Mouse (Mus musculus) right cerebral cortex, postnatal 4 days (tissue): ENCODE measurements at regions not wholly inside any gene's neighbourhood (a gene's known extent, or its start where the extent isn't known, plus 50 kb on each side); places are given as distances from the start of the nearest gene placed in this dataset.

Source experiments
- DNase-seq: peaks from one replicate; pipeline ENCODE4 v3.0.0-alpha.2; 2022

GRCm38 (mm10) chr3:143340032-143340431, 458.2 kb upstream of the Pkn2 start:
- DNase-seq = no peak

GRCm38 (mm10) chr3:143333339-143333738, 451.5 kb upstream of the Pkn2 start:
- no peak for DNase-seq

GRCm38 (mm10) chr3:143328521-143328920, 446.7 kb upstream of the Pkn2 start:
- DNase-seq = no peak

GRCm38 (mm10) chr3:143327652-143328051, 445.8 kb upstream of the Pkn2 start:
- no peak for DNase-seq

GRCm38 (mm10) chr3:143316457-143316856, 434.7 kb upstream of the Pkn2 start:
- no peak for DNase-seq

- no peak for DNase-seq
Observed at GRCm38 (mm10) chr3:143291793-143292192, 410.0 kb upstream of the Pkn2 start.

GRCm38 (mm10) chr3:143264132-143264531, 382.3 kb upstream of the Pkn2 start:
- no peak for DNase-seq

- DNase-seq = no peak
Observed at GRCm38 (mm10) chr3:143252643-143253042, 370.8 kb upstream of the Pkn2 start.

GRCm38 (mm10) chr3:143252008-143252407, 370.2 kb upstream of the Pkn2 start:
- DNase-seq = no peak

- no peak for DNase-seq
Observed at GRCm38 (mm10) chr3:143242691-143243090, 360.9 kb upstream of the Pkn2 start.

GRCm38 (mm10) chr3:143240545-143241383, 359.0 kb upstream of the Pkn2 start:
- DNase-seq = peak; percentile 10

GRCm38 (mm10) chr3:143238546-143238945, 356.7 kb upstream of the Pkn2 start:
- DNase-seq = no peak

GRCm38 (mm10) chr3:143223999-143224729, 342.4 kb upstream of the Pkn2 start:
- DNase-seq = no peak

GRCm38 (mm10) chr3:143193263-143193970, 311.6 kb upstream of the Pkn2 start:
- no peak for DNase-seq

- no peak for DNase-seq
Observed at GRCm38 (mm10) chr3:143188931-143189330, 307.1 kb upstream of the Pkn2 start.

- DNase-seq = no peak
Observed at GRCm38 (mm10) chr3:143173971-143174370, 292.2 kb upstream of the Pkn2 start.

- no peak for DNase-seq
Observed at GRCm38 (mm10) chr3:143162444-143162843, 280.6 kb upstream of the Pkn2 start.

- no peak for DNase-seq
Observed at GRCm38 (mm10) chr3:143161993-143162392, 280.2 kb upstream of the Pkn2 start.

GRCm38 (mm10) chr3:143158568-143158967, 276.8 kb upstream of the Pkn2 start:
- DNase-seq = no peak

- no peak for DNase-seq
Observed at GRCm38 (mm10) chr3:143156733-143157524, 275.1 kb upstream of the Pkn2 start.

GRCm38 (mm10) chr3:143156174-143156573, 274.4 kb upstream of the Pkn2 start:
- no peak for DNase-seq

GRCm38 (mm10) chr3:143155556-143155955, 273.8 kb upstream of the Pkn2 start:
- no peak for DNase-seq

GRCm38 (mm10) chr3:143147471-143147870, 265.7 kb upstream of the Pkn2 start:
- DNase-seq = no peak
